Mouse (Mus musculus): Measurements from ENCODE around the gene Sh3pxd2a. TPM values are rescaled to one million over a fixed set of nuclear protein-coding genes. Genes with fewer than 3 reads are reported as not detected.

Sh3pxd2a gene
- polyA plus RNA-seq, 1 experiment from 2014 or later, result 0.82 TPM

DNA sequence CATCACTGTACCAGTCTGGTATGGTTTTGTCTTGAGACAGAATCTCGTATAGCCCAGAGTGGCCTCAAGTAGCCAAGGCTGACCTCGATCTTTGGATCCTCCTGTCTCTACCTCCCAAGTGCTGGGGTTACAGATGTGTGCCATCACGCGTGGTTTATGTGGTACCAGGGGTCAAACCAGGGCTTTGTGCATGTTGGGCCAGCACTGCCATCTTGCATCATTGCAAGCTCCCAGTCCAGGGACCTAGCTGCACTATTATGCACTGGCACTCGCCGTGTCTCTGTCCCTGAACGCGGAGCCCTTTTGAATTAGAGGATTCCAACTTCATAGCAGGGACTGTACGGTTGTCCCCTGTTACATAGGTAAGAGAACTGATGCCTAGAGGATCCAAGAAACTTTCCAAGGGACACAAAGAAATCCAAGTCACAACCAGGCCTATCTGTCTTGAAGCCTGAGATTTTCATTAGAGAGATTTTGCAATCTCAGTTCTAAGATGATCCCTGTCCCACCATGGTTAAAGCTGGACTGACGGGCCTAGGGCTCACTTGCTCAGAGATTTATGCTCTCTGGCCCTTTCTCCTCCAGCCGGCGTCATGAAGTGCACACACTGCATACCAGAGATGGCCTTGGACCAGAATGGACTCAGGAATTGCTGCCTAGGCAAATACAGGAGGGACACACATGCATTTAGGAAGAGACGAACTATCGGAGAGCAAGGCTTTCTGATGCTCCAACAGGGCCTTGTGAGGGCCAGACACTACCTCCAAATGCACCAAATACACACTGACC, 157.9 kb downstream of the Sh3pxd2a start:
- Histone ChIP-seq H3K4me3 (ENCODE audit: low read depth, low read length) (no peak overlapping the region), H3K27me3 (ENCODE audit: insufficient read depth, low read length) (no peaks in the 10 kb centered on the region), H3K4me1 (ENCODE audit: insufficient read depth) (peaks cover 16% of the 10 kb centered on the region), H3K27ac (ENCODE audit: low read depth) (no peak overlapping the region), H3K9ac (replicated peaks) (no peak overlapping the region), H3K36me3 (replicated peaks; ENCODE audit: insufficient read depth, low read length) (0 out of 2 replicates have a peak, but pooled peaks cover 2% of the 10 kb centered on the region), H3K4me2 (ENCODE audit: low read depth, low read length) (no peak overlapping the region), H3K9me3 (ENCODE audit: low read length) (no peaks in the 10 kb centered on the region)
- ATAC-seq, result no peak
- 71% methylated on average over 14 of the region's 14 CpGs for WGBS (ENCODE audit: insufficient replicate concordance)
- DNase-seq, result no peak
- no peak for TF ChIP-seq EP300 (IDR thresholded peaks at IDR 0.05; ENCODE audit: low read depth)
- TF ChIP-seq CTCF (IDR thresholded peaks at IDR 0.05; ENCODE audit: low read depth), result no peak

DNA sequence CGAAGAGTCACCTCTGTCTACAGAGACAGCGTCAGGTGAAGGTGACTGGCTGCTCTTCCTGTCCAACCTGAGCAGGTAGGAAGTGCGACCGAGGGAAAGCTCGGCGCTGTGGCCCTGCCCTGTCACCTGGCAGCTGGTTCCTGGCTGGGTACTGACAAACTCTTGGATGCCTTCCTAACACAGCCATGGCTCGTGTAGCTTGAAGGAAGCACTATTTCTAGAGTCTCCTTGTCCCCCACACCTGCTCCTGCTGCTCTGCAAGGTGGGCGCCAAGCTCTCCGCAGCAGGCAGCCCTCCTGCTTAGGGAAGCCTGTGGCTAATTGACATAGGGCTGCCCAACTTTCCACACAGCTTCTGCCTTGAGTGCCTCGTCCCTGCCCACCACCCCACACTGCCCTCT, 158.8 kb downstream of the Sh3pxd2a start:
- Histone ChIP-seq H3K4me1 (ENCODE audit: insufficient read depth) (peaks cover 15% of the 10 kb centered on the region), H3K9me3 (ENCODE audit: low read length) (no peaks in the 10 kb centered on the region), H3K36me3 (replicated peaks; ENCODE audit: insufficient read depth, low read length) (0 out of 2 replicates have a peak, but pooled peaks cover 2% of the 10 kb centered on the region), H3K4me2 (ENCODE audit: low read depth, low read length) (no peak overlapping the region), H3K9ac (replicated peaks) (no peak overlapping the region), H3K27ac (ENCODE audit: low read depth) (no peak overlapping the region), H3K4me3 (ENCODE audit: low read depth, low read length) (no peak overlapping the region), H3K27me3 (ENCODE audit: insufficient read depth, low read length) (no peaks in the 10 kb centered on the region)
- TF ChIP-seq CTCF (IDR thresholded peaks at IDR 0.05; ENCODE audit: low read depth) (no peak), EP300 (IDR thresholded peaks at IDR 0.05; ENCODE audit: low read depth) (no peak)
- 77% methylated on average over 10 of the region's 10 CpGs for WGBS (ENCODE audit: insufficient replicate concordance)
- ATAC-seq (no peak), DNase-seq (no peak)

DNA sequence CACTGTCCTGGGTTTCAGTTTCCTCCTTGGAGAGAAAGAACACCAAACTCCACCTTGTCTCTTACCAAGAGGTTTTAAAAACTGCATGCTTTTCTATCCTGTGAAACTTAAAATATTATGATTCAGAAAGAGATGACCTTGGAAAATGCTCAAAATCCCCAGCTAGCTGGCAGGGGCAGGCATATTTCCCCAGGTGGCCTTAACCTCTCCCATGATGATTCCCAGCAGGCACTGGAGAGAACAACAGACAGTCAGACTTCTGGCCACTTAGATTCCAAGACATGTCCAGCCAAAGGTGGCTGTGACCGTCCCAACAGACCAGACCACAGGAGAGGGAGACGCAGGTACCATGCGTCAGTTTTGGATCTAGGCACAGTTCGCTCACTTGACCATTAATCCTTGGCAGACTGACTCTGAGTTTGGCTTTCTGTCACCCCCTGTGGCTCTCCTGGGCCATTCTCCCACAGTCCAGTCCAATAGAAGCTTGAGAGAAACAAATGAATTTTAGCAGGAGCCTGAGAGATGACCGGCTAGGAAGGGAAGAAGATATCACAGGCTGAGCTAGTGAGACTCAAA, 159.9 kb downstream of the Sh3pxd2a start:
- no peak overlapping the region for H3K4me3 ChIP-seq (ENCODE audit: low read depth, low read length)
- DNase-seq (no peak), ATAC-seq (no peak)
- H3K9ac ChIP-seq (replicated peaks), result no peak overlapping the region
- no peaks in the 10 kb centered on the region for H3K9me3 ChIP-seq (ENCODE audit: low read length)
- TF ChIP-seq CTCF (IDR thresholded peaks at IDR 0.05; ENCODE audit: low read depth) (no peak), EP300 (IDR thresholded peaks at IDR 0.05; ENCODE audit: low read depth) (no peak)
- WGBS (ENCODE audit: insufficient replicate concordance), result 80% methylated on average over 5 of the region's 5 CpGs
- H3K4me2 ChIP-seq (ENCODE audit: low read depth, low read length), result no peak overlapping the region
- no peaks in the 10 kb centered on the region for H3K27me3 ChIP-seq (ENCODE audit: insufficient read depth, low read length)
- H3K36me3 ChIP-seq (replicated peaks; ENCODE audit: insufficient read depth, low read length), result 0 out of 2 replicates have a peak, but pooled peaks cover 2% of the 10 kb centered on the region
- peaks cover 15% of the 10 kb centered on the region for H3K4me1 ChIP-seq (ENCODE audit: insufficient read depth)
- no peak overlapping the region for H3K27ac ChIP-seq (ENCODE audit: low read depth)

DNA sequence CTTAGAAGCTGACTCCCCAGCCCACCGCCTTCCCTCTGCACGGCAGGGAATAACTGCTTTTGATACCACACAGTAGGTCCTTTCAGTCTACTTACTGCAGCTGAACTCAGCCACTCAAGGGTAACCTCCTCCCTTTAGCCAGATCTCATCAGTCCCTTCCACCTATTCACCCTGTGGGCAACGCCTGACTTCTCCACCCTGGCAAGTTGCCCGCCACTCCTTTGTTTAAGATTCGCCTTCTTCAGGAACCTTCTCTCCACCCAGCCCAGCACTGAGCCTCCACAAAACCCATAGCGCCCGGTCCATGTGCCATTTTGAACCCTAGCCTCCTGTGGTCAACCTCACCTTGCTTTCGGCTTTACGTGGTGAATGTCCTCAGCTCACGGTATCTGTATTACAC, 161.1 kb downstream of the Sh3pxd2a start:
- H3K36me3 ChIP-seq (replicated peaks; ENCODE audit: insufficient read depth, low read length), result 0 out of 2 replicates have a peak, but pooled peaks cover 2% of the 10 kb centered on the region
- H3K4me2 ChIP-seq (ENCODE audit: low read depth, low read length), result no peak overlapping the region
- ATAC-seq (no peak), DNase-seq (no peak)
- H3K9me3 ChIP-seq (ENCODE audit: low read length), result no peaks in the 10 kb centered on the region
- no peak overlapping the region for H3K4me3 ChIP-seq (ENCODE audit: low read depth, low read length)
- H3K27me3 ChIP-seq (ENCODE audit: insufficient read depth, low read length), result no peaks in the 10 kb centered on the region
- H3K4me1 ChIP-seq (ENCODE audit: insufficient read depth), result peaks cover 15% of the 10 kb centered on the region
- WGBS (ENCODE audit: insufficient replicate concordance), result 86% methylated on average over 10 of the region's 10 CpGs
- H3K9ac ChIP-seq (replicated peaks), result no peak overlapping the region
- TF ChIP-seq EP300 (IDR thresholded peaks at IDR 0.05; ENCODE audit: low read depth) (no peak), CTCF (IDR thresholded peaks at IDR 0.05; ENCODE audit: low read depth) (no peak)
- no peak overlapping the region for H3K27ac ChIP-seq (ENCODE audit: low read depth)

DNA sequence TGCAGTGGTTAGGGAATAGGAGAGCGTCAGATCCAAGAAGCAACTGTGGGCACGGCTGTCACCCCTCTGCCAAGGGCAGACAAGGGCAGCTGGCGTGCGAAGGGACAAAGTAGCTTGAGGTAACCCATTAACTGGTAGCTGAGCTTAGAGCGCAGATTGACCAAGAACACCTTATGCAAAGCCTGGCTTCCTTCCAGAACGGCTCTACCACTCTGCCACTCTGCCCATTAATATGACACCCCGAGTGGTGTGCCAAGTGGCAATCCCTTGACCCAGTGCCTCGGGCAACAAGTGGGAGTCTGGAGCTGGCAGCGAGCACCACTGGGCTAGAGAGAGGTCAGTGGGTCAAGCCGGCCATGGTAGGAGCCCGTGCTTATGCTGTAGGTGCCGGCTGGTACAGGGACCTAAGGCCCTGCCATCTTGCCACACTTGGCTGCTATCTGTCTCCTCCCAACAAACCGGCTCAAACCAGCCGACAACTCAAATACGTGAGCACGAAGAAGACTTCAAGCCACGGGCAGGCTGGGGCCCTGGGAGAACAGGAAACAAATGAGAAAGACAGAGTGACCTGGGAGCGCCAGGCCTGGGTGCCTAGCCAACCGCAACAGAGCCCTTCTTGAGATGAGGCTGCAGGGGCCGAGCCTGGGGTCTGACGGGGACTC, 161.9 kb downstream of the Sh3pxd2a start:
- Histone ChIP-seq H3K4me1 (ENCODE audit: insufficient read depth) (peaks cover 15% of the 10 kb centered on the region), H3K36me3 (replicated peaks; ENCODE audit: insufficient read depth, low read length) (0 out of 2 replicates have a peak, but pooled peaks cover 2% of the 10 kb centered on the region), H3K9ac (replicated peaks) (no peak overlapping the region), H3K4me2 (ENCODE audit: low read depth, low read length) (no peak overlapping the region), H3K27ac (ENCODE audit: low read depth) (peak overlapping the region; percentile 72), H3K9me3 (ENCODE audit: low read length) (no peaks in the 10 kb centered on the region), H3K27me3 (ENCODE audit: insufficient read depth, low read length) (no peaks in the 10 kb centered on the region), H3K4me3 (ENCODE audit: low read depth, low read length) (no peak overlapping the region)
- DNase-seq (peak; percentile 59), ATAC-seq (peak; percentile 90)
- WGBS (ENCODE audit: insufficient replicate concordance), result 63% methylated on average over 21 of the region's 21 CpGs
- TF ChIP-seq CTCF (IDR thresholded peaks at IDR 0.05; ENCODE audit: low read depth), result no peak
- TF ChIP-seq EP300 (IDR thresholded peaks at IDR 0.05; ENCODE audit: low read depth), result no peak

Measured in liver, postnatal 0 days (tissue).